Mouse (Mus musculus) cortical plate, adult 2 months (tissue): ENCODE measurements around the gene Map4k5.

Source experiments
- CTCF ChIP-seq: fragments of 200-500 bp; IDR thresholded peaks from 2 replicates; pipeline ENCODE4 v1.5.1; 2011; ENCODE audit warnings: mild to moderate bottlenecking, control low read depth, low read length; ENCODE audit not compliant: insufficient read depth; ENCODE audit errors: extremely low read depth
- POLR2A ChIP-seq: fragments of 200-500 bp; IDR thresholded peaks from 2 replicates; pipeline ENCODE4 v1.6.1; 2011; ENCODE audit warnings: mild to moderate bottlenecking, low read length, control low read depth; ENCODE audit not compliant: insufficient read depth; ENCODE audit errors: extremely low read depth

DNA sequence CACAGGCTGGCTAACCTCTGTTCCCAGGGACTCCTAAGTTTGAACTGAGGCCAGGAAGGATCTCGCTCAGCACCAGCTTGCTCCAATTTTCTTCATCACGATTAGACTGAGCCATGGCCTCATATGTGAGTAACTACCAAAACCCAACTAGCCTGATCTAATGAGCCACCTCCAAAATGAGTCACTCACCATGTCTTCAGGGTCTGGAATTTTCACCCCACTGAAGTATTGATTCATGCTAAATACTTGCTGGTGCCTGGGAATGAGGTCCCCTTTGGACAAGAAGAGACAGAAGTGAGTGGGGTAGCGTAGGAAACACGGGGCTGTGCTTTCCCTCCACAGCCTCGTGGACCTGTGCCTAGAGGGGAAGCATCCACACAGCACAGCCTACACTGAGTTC lies 139.1 kb downstream of the Map4k5 start:
- TF ChIP-seq CTCF, result no peak
- no peak for TF ChIP-seq POLR2A
